Mouse (Mus musculus) thymus, postnatal 36 days (tissue): Measurements from ENCODE around the gene Usp39.

Experiments
- DNase-seq, 2 experiments: peaks; one replicate each; pipeline ENCODE4 v3.0.0; 2022; ENCODE audit warnings: mixed read lengths in 2 of 2

Gene Usp39

DNA sequence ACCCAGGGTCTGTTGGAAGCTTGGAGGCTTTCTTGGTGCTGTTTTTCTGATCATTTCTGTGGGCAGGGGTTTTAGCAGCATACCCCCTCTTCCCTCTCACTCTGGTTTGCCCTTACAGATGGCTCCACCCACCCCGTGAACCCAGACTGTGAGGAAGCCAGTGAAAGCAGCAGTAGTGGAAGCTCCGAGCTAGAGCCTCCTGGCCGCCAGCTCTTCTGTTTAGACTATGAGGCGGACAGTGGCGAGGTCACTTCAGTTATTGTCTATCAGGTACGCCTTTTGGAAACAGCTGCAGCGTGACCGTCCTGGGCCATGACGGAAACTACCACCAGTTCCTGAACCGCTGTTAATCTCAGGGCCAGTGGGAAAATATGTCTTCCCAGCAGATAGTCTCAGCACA, 3.4 kb upstream of the Usp39 start:
- no peak for DNase-seq

DNA sequence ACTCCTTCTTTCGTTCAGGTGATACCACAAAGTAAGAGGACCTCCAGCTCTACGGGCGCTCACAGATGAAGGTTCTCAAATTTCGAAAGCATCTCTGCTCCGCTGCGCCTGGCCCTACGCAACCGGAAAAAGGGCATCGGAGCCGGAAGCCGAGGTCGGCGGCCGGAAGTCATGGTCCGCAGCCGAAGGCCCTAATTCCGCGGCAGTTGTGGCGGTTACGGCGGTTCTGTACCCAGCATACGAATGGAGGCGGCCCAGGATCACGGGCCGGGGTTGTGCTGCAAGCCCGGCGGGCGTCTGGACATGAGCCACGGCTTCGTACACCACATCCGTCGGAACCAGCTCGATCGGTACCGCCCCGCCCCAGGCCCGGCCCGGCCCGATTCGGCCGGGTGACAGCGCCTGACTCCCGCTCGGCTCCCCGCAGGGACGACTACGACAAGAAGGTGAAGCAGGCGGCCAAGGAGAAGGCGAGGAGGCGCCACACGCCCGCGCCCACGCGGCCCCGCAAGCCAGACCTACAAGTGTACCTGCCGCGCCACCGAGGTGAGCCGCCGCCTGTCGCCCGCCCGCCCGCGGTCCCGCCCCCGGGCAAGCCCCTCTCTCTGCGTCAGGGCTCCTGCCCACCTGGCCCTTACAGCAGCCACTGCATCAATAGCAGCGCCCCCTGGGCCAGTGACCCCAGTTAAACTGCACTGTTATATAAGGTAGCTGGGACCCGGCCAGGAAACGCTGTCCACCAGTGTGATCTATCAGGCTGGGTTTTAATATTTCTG, 2.4 kb upstream of the Usp39 start, which contains the start of gene 0610030E20Rik:
0610030E20Rik (plus strand) TSS at position 152 of the 776 bp plus-strand sequence.
- peak; percentile 84 to 88 for DNase-seq

DNA sequence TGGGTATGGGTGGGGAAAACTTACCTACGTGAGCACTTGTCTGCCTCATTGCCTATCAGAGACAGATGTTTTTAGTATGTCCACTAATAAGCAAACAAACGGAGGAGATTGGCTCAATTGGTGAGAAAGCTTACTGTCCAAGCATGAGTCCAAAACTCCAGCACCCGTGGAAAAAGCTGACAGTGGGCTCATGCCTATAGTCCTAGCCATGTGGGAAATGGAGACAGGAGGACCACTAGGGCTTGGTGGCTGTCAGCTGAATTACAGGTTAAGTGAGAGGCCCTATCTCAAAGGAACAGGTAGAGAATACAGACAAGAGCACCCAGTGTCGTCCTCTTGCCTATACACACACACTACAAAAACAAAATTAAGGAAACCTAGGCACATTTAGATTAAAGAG, 1.3 kb upstream of the Usp39 start:
- DNase-seq, result no peak

DNA sequence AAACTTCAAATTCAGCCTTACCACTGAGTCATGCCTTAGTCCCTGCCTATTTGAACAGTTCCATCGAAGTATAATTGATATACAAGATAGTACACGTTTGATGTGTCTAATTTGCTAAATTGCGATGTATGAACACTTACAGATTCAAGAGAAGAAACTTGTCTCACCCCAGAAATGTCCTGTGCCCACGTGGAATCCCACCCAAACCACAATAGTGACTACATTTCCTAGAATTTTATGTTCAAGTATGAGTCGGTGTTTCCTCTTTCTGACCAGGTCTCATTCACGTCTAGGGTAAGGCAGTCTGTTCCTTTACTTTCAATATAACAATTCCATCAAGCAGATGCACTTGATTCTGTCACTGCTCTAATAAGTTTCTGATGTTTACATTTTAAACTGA, 649 bp upstream of the Usp39 start:
- DNase-seq, result no peak

DNA sequence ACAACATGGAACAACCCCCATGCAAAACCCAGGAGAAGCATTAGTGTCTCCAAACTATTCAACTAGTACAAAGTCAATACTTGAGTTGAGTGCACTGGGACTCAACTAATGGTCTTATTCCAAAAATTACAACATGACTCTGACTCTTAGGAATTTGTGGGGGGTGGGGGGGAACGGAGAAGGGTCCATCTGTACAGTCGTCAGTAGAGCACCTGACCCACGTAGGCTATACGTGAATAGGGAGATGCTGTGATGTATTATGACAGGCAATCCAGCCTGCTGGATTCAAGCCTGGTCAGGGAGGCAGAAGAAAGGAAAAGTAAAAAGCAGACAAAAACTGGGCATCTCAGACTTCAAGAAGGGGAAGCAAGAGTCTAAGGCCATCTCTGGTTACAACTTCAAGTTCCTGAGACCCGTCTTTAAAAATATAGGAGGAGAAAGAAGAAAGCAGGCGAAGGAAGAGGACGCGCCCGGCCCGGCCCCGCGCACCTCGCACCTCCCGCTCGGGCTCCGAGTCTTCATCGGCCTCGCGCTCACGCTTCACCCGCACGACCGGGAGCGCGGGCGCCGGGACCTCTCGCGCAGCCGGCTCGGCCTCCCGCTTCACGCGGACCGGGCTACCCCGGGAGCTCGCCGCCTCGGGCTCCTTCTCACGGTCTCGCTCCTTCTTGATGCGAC, 449 bp downstream of the Usp39 start:
- DNase-seq, result no peak

DNA sequence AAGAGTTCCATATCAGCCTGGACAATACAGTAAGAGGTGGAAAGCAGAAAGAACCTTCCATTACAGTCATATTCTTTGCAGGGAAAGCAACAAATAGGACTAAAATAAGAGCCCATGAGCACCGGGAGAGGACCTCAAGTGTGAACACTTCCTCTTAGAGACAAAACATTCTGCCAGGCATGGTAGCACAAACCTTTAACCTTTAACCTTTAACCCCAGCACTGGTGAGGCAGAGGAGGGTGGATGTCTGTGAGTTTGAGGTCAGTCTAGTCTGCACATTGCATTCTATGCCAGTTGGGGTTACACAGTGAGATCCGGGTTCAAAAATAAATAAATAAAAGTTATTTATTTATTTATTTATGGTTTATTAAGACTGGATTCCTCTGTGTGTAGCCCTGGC, 4.5 kb downstream of the Usp39 start:
- DNase-seq, result no peak

DNA sequence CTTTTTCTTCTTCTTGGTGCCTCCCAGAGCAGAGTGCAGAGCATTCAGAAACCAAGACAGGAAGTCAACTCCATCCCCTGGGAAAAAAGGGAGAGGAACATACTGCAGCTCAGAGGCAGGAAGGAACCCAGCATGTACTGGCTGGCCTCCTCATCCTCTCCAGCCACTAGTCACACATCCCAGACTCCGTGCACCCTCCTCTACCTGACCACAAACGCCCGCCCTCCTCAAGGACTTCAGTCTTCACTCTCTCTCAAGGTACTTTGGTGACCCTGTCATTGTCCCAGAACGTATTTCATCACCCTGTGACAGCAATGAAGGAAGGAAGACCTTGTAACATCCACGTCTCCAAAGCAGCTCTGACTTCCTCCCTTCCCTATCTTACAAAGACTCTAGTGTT, 11.9 kb downstream of the Usp39 start:
- DNase-seq, result no peak

DNA sequence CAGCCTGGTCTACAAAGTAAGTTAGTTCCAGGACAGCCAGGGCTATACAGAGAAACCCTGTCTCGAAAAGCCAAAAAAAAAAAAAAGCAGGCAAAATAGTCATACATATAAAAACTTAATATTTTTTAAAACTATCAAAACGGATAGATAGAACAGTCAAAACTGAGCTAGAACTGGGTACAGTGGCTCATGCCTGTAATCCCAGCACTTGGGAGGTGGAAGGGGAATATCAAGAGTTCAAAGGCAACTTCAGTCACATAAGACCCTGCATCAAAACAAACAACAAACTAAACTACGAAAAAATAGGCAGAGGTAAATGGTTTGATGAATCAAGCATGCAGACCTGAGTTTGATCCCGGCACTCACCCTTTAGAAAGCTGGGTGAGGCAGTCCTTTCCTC, 14.9 kb downstream of the Usp39 start:
- no peak for DNase-seq

DNA sequence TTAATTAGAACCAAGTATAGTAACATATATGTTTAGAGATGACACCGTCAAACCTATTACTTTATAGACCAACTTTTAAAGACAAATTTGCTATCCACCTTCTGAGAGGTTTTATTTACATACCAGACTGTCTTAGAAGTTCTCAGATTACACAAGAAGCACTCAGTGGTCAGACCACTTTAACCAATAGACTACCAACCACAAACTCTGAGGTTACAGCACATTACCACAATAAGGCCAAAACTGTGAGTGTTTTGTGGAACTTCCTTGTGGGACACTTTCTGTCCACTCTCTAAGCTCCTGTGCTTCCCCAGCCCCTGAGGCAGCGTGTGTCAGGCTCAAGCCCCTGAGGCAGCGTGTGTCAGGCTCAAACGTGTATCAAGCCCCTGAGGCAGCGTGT, 16.0 kb downstream of the Usp39 start:
- DNase-seq, result no peak

DNA sequence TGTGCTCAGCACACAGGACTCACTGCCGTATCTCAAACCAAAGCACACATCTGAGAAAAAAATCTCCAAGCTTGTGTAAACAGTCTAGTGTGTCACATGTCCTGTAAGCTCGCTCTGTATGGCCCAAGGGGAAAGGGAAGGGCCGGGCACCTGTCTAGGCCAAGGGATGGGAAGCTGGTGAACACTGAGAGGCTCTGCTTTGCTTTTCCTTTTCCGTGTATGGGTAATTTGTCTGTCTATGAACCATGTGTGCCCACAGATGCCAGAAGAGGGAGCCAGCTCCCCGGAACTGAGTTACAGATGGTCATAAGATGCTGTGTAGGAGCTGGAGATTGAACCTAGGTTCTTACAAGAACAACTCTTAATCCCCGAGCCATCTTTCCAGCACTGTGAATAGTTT, 18.7 kb downstream of the Usp39 start:
- DNase-seq, result peak; percentile 37

DNA sequence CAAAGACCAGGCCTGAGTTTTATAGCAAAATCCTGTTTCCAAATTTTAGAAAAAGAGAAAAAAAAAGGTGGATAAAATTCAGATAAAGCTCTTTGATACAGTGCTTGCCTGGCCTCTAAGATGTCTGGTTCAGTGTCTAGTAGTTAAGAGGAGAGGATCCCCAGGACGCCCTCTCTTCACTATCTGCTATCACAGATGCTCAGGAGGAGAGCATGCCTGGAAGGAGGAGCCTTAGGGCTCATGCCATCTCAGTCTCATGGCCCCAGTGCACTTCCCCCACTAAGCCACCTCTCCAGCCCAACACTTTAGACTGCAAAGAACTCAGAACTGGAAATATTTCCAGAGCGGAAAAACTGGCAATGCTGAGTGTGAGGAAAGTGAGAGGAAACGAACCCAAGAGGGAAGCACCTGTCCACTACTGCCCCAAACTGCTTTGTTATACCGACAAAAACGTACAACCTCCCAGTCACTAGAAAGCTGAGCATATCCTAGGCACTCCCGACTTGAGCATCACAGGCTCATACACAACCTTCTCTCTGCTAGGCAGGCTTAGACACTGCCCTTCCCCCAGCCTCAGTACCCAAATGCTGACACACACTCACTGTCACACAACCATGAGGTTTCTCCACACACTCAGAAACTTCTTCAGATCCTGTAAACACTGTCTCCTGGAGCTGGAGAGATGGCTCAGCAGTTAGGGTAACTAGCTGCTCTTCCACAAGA, 21.0 kb downstream of the Usp39 start:
- DNase-seq, result no peak

DNA sequence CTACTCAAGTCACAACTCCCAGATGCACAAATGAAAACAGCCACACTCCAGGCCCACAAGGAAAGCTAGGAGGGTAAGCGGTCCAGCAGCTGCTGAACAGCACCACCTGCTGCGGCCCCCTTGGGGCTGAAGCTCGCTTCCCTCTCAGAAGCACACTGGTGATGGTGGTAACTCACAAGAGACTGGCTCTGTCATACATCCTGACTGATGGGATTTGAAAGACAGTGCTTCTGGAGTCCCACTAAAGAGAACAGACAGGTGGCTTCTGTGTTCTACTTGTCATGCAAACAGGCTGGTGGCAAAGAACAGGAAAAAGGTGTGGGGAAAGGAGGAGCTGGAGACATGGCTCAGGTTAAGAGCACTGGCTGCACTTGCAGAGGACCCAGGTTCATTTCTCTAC, 22.0 kb downstream of the Usp39 start:
- no peak for DNase-seq

DNA sequence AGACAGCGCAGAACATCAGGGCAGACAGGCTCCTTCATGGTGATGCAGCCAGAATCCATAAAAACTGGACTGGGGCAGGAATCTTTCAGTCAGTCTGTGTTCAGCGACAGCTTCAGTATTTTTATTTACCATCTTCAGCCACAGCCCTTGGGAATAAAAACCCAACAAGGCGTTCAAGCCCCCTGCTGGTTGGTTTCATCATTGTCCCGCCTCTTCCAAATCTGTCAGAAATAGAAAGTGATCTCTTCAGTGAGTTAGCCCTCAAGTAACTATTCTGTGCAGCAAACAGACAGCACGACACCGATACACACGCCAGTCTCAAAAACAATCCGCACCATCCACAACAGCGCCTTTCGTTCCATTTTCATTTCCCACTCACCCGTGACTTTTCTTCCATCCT, 26.0 kb downstream of the Usp39 start:
- DNase-seq, result peak in 1 of 2 experiments; percentile 11

DNA sequence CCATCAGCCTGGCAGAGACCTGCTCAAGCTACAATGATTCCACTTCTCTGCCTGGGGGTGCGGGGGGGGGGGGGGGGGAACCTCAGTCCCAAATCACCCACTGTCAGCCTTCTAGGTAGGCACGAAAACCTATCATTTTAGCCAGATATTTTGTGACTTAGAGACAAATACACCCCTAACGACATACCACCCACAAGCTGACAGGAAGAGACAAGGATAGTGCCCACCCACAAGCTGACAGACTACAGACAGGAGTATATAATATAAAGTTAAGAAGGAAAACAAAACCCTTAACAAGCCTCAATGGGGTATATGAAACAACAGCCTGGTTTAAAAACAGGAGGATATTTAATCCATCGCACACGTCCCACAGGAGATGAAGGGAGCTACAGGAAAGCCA, 26.5 kb downstream of the Usp39 start:
- no peak for DNase-seq

DNA sequence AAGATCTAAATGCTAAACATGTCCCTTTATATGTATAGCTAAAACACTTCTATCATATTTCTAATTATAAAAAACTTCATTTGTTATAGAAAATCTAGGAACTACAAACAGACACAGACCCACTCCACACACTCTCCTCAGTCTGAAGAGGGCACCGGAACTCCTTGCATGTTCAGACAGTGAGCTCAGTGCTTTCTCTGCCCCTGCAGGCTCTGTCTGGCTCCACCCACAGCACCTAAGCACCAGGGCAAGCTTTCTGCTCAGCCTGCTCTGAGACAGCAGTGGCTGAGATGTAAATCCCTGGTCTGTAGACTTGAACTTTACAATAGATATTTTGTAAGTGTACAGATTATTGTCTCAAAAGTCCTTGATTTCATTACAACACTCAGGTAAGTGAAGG, 28.9 kb downstream of the Usp39 start:
- no peak for DNase-seq

DNA sequence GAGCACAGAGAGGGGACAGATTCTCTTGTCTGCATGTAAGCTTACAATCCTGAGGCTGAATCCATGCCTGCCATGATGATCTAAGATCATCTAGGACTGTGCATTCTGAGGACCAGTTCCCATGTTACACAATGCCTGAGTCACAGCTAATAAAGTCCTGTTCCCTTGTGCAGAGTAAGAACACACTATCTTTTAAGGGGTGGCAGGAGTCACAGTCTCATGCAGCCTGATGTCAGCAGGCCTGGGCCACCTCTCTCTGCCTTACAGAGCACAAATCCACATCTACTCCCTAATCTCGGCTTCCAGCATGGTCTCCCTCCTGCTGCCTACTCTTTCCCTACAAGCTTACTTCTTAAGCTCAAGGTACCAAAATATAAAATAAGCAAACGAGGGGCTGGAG, 29.6 kb downstream of the Usp39 start:
- DNase-seq, result no peak

DNA sequence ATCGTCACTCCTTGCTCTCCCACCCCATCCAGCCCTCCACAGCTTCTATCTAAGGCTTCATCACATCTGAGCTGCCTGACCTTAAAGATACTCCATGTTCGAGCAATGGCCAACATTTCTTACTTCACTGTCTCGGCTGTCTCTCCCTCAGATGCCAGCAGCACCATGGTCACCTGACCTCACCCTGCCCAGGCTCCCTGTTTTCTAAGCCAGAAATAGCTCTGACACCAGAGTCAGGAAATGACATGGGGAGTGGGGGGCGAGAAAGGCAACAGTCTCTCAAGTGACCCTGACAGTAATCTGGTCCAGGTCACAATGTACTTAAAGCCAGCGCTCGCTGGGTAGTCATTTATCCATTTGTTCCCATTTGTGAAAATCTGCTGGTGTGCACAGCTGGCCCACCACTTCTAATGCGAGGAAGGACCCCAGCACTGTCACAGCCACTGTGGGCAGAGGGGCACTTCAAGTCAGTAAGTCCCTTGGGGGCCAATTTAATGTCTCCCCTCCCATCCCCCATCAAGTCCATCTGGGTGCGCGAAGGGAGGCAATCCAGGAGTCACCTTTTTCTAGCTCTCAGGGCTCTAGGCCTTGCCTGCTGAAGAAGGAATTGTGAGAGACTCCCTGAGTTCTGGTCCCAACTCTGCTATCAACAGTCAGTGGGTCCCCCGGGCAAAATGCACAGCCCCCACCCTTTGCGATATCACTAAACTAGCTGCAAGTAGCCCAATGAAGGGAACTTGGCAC, 31.7 kb downstream of the Usp39 start:
- no peak for DNase-seq

DNA sequence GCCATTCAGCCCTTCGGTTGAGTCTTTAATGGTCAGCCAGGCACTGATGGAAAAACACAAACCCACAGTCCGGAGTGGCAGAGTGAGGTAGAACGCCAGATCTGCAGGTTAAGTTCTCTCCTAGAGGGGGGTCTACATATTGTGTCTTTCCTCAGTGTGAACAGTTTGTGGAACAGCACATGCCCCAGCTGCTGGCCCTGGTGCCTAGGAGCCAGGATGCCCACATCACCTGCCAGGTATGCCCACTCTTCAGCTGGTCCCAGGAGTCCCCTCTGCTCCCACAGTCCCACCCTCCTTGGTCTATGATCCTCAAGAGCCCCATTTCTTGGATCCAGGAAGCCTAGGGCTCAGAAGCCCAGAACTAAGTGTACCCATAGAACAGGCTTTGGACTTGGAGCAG, 32.8 kb downstream of the Usp39 start:
- no peak for DNase-seq

DNA sequence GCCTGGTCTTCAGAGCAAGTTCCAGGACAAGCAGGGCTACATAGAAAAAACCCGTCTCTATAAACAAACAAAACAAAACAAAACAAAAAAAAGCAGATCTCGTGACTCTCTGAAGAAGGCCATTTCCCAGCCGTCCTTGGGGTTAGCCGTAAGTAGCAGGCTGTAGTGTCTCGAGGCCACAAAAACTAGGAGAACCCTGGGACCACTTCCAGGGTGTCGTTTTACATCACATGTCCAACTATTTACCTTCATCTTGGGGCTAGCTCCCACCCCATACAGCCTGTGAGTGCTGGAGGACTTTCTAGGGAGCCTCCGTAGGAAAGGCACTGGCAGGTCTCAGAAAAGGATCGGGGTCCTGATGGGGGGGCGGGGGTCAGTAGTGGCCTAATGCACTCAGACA, 41.5 kb downstream of the Usp39 start:
- no peak for DNase-seq

DNA sequence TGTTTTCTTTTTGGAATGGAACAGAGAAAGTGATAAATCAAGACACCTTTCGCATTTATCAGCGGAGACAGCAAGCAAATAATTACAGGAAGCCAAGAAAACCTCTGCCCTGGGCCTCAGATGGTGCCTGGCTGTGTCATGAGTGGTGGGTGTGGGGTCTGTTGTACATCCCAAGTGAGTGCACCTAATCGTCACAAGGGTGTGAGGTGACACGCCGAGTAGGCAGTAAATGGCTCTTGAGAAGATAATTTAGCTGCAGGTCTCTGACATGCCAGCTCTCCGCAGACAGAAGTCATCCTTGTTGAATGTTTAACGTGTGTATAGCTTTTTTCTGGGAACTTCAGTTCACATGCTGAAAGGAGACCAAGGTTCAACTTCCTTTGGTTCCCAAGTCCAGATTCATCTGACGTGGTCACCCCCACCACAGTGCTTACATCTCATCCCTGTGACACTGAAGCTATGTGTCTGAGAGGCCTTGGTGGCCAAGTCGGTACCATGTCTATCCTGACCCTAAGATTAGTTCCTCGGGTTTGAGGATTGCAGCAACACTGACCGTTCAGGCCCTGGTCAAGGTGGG, 42.5 kb downstream of the Usp39 start:
- no peak for DNase-seq

DNA sequence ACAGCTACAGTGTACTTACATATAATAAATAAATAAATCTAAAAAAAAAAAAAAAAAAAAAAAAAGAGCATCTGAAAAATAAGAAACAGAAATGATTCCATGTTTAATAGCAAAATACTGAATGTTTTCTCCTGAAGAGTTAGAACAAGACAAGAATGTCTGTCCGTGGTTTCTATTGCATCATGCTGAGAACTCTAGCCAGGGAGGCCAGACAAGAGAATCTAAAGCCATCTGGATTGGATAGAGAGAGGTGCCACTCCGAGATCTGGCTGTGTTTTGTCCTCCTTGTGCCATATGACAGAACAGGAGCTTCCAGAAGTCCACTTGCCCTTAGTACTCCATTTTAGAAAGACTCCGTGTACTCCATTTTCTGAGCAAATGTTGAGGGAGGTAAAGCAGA, 47.2 kb downstream of the Usp39 start:
- DNase-seq, result no peak

DNA sequence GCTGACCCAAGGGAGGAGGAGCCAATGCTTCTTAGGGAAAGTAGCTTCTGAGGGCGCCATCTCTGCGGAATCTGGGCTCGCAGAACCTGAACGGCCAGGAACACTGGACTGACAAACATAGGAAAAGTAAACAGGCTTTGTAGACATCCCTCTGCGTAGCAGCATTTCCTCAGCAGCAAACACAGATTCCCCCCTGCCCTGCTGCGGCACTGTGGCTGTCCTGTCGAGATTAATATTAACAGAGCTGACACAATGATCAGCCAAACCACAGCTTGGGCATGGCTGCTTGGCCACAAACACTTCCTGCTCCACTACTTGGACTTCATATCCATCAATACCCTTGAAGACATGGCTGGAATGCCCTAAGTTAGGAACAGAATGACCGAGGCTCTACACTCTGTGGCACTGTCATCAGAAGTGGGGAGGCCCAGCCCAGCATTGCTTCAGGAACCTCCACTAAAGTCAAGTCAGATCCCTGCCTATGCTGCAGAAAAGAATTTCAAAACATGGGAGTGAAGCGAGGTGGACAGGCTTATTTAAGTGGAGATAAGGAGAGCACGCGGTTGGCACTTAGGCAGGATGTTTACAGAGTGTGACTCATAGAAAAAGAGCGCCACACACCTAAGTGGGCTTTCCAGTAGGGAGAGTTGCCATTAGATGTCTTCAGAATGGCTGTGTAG, 51.9 kb downstream of the Usp39 start:
- DNase-seq, result no peak
